Mouse (Mus musculus) thymus, adult 18-20 months (tissue): ENCODE results near the gene Myo1c.

Experiments
- DNase-seq, 2 experiments: peaks; one replicate each; pipeline ENCODE4 v3.0.0; 2022; ENCODE audit warnings: mixed read lengths in 2 of 2

The Myo1c gene

DNA sequence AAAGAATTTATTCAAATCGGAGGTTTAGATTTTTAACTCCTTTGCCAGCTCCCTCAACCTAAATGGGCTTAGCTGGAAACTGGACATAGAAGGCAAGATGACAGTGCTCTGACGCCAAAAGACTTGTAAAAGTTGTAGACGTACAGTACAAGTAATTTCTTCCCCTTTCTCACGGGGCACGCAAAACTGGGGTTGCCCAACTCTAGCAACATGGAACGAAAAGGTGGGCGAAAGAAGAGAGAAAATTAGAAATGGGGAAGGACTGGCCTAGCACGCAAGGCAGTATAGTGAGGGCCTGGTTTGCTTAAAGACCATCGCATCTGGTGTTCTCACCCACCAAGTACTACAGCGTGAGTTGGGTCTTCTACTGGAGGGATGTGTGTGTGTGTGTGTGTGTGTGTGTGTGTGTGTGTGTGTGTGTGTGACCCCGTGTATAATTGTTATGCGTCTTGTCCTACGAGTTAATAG, 688 bp downstream of the Myo1c start:
- DNase-seq, result no peak

GRCm38 (mm10) chr11:75651426-75652221, 1.3 kb downstream of the Myo1c start:
- peak; percentile 66 to 68 for DNase-seq

DNA sequence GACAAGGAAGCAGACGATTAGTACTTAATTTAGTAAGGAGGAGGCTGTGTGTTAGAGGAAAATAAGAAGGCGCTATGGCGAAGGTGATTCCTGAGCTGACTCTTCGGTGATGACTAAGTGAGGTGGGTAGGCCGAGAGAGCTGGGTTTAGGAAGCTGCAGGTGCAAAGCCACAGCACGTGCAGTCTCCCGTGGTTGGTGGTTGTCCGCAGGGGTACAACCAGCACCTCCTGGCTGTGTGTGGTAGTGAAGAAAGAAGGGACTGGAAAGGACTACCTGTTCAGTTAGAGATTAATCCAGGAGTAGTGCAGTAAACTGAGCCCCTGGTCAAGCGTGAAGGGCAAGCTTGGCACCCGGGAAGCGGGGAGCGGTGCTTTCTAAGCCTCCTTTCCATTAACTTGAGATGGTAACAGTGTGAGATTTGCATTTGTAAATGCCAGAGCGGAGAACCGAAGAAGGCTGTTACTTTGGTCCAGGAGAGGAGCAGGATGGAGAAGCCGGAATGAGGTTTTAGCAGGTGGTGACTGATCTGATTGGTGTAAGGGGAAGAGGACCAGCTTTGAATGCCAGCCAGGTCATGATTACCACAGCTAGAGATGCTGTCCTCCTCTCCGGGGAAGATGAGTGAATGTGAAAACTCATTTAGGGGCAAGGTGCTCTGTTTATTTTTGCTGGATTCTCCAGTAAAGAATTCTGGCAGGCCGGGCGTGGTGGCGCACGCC, 2.1 kb downstream of the Myo1c start:
- DNase-seq, result peak; percentile 69 to 76

DNA sequence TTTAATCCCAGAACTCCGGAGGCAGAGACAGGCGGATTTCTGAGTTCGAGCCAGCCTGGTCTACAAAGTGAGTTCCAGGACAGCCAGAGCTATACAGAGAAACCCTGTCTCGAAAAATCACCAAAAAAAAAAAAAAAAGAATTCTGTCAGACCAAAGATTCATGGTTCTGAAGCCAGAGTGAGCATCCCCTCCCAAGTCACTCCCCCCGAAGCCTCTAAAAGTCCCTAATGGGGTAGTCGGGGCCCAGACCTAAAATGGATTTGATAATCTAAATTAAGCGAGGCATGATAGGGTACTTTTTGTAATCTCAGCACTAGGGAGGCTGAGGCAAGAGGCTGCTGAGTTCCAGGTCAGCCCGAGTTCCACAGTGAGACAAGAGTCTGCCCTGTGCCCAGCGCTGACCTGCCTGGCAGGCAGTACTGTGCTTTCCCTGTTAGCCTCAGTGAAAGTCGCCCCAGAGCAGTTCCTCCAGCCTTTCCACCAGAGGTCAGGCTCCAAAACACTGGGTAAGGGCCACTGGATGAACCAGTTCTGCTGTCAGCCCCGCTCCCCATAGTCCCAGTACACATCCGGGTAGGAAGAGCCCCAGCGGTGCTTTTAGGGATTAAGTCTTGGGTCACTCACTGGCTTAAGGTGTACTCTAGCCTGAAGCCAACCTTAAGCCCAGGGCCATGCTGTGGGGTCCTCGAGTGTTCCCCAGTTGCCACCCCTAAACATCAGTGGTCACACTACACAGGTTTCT, 2.8 kb downstream of the Myo1c start:
- DNase-seq, result no peak

GRCm38 (mm10) chr11:75653781-75654470, 3.6 kb downstream of the Myo1c start:
- DNase-seq, result peak; percentile 58 to 73

DNA sequence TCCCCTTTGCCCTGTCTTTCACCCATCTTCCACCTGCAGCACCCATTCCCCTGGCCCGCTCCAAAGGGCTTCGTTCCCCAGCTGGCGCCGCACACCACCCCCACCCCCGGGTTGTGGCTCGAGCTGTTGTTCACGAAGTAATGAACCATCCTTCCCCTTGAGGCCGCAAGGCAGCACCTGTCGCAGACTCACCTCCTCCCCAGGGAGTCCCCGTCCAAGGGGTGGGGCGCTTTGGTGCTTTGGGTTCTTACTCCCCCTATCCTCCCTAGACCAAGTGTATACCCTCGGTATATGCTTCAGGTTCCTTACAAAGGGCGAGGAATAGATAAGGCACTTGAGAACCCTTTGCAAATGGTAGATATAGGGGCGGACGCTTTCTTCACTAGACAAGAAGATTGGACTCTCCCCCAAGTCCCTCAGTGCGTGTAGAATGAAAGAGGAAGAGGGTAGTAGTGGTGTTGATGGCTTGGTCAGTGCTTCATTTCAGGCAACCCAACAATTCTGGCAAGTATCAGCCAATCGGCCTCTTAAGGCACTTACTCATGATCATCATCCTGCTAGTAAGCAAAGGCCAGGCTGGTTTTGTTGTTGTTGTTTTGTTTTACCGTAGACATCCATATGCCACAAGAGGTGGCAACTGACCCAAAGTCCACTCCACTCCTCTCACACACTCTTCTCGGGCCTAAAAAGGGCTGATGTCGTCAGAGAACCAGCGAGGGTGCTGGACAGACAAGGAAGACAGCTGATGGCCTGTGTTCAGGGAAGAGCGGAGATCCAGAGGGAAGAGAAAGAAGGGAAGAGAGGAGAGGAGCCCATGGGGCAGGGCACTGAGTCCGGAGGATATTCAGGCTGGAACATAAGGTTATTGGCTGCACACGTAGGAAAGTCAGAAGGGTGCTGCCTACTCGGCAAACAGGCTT, 4.4 kb downstream of the Myo1c start:
- DNase-seq, result peak in 1 of 2 experiments; percentile 63

DNA sequence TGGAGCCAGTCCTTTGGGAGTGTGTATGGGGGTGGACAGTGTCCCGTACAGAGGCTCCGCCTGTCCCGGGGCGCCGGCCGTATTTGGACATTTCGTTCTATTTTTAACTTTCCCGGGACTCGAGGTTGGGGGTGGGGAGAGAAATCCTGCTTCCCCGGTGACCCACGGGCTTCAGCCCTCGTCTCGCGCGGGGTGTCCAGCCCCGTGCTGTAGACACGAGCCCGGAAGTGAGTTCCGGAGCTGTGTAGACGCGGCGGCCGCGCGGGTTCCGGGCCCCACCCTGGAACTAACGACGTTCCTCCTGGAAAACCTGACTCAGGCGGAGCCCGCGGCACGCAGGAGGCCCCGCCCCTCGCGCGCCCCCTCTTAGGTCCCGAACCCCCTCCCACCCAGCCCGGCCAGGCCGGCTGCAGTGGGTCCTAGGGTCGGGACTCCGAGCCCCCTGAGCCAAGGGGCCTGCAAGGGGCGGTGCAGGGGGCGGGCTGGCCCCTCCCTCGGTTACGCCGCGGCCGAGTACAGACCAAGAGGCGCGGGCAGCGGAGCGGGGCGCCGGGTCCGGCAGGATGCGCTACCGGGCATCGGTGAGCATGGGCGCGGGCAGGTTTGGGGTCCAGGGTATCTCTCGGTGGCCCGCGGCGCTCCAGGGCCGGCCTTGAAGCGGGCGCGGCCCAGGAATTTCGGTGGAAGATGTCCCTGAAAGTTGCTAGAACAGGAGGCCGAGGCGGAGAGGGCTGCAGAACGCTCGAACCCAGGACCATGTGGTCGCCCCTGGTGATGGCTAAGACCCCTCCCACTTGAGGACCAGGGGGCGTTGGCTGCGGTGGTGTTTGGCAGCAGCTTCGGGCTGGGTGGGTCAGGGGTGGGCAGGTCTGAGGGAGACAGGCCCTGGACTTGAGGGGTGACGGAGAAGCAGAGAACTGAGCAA, 5.6 kb downstream of the Myo1c start:
- peak; percentile 65 to 71 for DNase-seq

DNA sequence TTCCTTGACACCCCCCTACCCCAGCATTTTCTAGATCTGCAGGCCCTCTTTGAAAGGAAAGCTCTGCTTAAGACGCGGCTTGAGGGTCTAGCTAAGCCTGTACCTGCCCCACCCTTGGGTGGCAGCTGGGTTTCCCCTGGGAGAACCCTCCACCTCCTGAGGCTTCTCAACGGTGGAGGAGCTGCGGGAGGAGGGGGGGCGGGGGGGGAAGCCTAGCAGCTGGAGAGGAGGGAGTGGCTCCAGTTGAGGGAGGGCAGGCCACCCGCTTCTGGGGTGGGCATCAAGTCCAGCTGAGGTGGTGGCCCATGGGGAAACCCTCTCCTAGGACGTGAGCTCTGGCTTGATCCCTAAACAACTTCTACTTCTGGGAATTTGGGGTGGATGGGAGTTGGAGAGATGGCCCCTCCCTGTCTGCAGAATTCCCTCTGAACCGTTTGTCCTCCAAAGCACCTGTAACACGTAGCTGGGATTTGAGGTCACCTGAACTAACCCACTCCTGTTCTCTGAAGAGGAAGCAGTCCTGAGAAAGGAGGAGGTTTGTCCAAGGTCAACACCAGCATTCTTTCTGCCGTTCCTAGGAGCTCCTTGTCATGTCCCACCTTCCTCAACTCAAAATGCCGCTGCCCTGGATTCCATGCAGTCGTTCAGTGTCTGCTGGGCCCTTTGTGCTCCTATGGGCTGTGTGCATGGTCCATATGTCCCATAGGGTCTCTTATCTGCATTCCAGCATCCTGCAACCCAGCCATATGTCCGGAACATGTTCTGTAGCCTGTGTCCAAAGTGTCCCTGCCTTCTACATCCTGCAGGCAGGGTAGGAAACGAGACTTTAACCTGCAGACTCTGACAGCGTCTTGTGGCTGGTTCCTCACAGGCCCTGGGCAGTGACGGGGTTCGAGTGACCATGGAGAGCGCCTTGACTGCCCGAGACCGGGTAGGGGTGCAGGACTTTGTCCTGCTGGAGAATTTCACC, 6.6 kb downstream of the Myo1c start:
- DNase-seq, result no peak

DNA sequence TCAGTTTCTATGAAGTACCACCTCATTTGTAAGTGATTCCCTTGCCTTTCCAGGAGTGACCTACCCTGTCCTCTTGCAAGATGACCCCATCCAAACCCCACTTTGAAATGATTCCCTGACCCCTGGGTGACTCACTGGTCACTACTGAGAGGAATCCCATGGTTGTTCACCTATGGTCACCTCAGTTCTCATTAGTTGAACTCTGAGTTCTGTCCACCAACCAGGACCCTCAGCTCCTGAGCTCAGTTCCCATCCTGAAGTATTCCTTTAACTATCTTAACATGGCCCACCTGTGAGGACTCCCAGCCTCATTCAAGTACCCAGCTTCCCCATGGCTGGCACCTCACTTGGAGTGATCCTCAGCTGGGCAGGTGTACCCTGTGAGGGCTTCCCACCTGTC, 7.5 kb downstream of the Myo1c start:
- no peak for DNase-seq

GRCm38 (mm10) chr11:75658311-75658710, 8.0 kb downstream of the Myo1c start:
- no peak for DNase-seq

DNA sequence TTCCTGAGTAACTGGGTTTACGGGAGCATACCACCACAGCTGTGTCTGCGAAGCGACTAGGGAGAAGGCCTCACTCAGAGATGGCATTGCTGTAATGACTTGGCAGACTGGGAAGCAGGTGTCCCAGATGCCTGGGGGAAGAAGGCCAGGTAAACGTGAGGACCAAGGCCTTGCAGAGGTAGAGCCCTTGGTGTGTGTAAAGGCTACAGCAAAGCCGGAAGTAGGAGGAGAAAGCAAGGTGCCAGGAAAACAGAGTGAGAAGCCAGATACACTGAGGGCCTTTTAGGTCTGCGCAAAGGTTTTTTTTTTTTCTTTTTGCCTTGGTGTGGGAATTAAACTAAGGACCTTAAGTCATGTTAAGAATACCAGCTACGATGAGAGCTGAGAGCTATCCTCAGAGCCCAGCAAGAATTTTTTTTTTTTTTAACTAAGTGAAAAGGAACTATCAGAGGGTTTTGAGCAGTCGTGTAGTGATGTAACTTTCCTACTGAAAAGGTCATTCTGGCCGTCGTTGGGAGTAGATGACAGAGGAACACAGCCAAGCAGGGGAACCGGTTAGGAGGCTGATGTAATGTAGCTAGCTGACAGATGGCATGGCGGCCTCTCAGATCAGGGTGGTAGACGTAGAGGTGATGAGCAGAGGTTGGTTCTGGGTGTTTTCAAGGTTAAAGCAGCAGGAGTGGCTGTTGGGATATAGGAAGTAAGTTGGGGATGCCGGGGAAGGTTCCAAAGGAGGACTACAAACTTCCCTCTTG, 8.9 kb downstream of the Myo1c start:
- DNase-seq, result no peak

DNA sequence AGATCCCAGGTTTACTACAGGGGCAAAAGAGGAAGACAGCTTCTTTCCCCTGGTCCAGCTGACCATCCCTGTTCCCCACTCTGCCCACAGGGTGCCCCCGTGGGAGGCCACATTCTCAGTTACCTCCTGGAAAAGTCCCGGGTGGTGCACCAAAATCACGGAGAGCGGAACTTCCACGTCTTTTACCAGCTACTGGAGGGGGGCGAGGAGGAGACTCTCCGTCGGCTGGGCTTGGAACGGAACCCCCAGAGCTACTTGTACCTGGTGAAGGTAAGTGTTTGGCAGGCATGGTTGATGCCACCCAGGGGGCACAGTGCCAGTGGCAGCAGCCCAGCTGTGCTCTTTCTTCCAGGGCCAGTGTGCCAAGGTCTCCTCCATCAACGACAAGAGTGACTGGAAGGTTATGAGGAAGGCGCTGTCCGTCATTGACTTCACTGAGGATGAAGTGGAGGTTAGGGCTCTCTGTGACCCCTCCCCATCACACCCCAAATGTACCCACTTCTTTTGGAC, 9.8 kb downstream of the Myo1c start:
- DNase-seq, result peak in 1 of 2 experiments; percentile 4

- DNase-seq, result peak in 1 of 2 experiments; percentile 3
Observed at GRCm38 (mm10) chr11:75660941-75661800, 10.9 kb downstream of the Myo1c start.

DNA sequence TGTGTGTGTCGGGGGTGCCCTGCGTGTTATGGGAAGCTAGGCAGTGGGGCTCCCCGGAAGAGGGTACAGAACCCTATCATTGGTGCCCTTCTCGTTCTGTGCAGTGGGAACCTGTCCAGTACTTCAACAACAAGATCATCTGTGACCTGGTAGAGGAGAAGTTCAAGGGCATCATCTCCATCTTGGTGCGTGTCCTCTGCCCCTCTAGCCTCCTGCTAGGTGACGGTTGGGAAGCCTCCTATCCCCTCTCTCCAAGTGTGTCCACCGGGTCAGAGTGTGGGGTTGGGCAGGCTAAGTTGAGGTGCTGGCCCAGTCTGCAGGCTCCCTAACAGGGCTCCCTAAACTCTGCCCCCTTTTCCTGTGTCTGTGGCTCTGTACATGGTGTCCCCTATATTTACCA, 11.8 kb downstream of the Myo1c start:
- no peak for DNase-seq

- no peak for DNase-seq
Observed at GRCm38 (mm10) chr11:75666296-75666695, 16.0 kb downstream of the Myo1c start.

DNA sequence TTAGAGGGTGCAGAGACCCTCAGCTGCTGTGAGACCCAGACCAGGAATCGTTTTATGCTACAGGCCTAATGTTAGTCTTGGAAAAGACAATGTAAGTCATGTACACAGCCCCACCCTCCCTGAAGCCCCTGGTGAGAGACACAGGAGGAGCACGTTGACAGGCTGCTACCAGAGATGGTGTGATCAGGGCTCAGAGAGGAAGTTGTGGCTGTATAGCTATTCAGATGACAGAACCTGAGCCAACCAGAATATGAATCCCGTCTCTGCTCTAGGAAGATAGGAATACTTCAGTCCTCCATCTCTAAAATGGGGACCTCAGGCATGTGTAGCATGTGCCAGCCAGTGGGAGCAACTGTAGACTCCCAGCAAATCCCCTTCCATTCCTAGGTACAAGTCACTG, 18.3 kb downstream of the Myo1c start:
- DNase-seq, result no peak

DNA sequence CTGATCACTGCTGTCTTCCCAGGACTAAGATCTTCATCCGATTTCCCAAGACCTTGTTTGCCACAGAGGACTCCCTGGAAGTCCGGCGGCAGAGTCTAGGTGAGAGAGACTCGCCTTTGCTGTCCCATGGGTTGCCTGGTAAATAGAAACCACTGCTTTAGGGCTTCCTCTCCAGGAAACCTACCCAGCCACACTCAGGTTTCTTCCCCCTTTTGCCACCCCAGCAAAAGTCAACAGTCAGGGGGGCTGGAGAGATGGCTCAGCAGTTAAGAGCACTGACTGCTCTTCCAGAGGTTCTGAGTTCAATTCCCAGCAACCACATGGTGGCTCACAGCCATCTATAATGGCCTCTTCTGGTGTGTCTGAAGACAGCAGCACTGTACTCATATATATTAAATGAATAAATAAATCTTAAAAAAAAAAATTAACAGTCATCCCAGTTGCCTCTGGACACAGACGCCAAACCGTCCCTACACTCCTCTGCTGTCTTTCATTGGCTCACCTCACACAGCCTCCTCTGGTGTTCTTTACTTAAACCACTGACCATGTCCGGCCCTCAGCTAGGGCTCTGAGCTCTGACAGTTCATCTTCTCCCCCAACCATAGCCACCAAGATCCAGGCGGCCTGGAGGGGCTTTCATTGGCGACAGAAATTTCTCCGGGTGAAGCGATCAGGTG, 19.0 kb downstream of the Myo1c start:
- no peak for DNase-seq
